Mouse (Mus musculus) spleen, embryonic (tissue): ENCODE data around the gene Tpd52l2.

Experiments used
- CTCF ChIA-PET: fragments of 350-600 bp; sonication (Branson Sonifier 250); formaldehyde crosslinking; loops from one replicate; lab custom pipeline; 2022; lab: Charles Lee

Tpd52l2 gene

DNA sequence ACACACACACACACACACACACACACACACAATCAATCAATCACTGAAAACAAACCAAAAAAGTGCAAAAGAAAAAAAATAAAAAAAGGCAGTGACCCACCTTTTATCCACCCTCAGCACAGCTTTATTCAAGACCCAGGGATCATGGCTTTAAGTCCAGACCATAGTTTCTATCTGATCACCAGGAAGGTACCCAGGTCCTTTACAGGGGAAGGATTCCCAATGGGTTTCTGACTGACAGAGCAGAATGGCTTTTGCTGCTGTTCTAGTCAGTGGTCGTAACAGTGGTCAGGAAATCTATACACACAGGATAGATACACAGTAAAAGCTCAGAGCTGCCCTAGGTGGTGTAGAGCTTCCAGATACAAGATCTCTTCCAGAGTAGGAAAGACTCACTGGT, 11.2 kb upstream of the Tpd52l2 start:
- CTCF ChIA-PET, result no interaction called here

DNA sequence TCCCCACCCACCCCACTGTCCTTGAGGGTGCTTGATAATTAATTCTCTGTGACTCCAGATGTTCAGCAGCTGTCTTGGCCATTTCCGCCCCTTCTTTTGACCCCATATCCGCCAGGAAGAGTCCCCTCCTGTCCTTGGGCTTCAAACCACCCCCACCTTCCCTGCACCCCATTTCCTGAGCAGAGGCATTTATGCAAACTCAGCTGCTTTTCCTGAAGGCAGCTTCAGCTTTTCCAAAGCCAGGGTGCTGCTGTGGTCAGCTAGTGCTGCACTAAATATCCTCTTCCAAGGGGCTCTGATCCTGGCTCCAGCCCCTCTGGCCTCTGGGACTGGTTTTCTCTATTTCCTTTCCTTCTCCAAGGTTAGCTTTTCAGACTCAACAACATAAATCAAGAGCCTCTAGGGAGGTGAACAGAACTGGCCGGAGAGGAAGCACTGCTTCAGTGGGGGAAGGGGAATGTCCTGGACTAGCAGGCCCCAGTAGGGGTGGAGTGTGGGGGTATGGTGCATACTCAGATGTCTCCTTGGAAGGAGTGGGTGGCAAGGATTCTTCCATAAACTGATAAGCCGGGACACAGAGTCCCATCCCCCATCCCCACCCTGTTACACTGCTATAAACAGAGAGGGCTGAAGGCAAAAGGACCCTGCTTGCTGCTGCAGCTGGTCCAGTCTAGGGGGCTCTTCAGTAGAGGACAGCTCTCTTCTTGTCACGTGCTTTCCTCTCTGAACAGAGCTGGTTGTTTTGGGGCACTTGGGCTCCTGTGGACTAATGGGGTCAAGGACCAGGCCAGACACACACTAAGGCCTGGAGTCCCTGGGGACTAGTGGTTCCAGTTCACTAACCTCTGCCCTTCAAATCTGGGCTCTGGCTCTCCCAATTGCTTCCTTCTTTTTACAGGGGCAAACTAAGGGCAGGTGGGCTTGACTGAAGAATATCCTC, 9.3 kb upstream of the Tpd52l2 start:
- CTCF ChIA-PET, result no interaction called here

GRCm38 (mm10) chr2:181491432-181492205, 5.3 kb upstream of the Tpd52l2 start:
- CTCF ChIA-PET, result no interaction called here

GRCm38 (mm10) chr2:181492206-181492605, 4.7 kb upstream of the Tpd52l2 start:
- CTCF ChIA-PET, result no interaction called here

GRCm38 (mm10) chr2:181493156-181493927, 3.6 kb upstream of the Tpd52l2 start, which contains the start of gene Abhd16b:
Gene Abhd16b, plus strand, starts transcription at chr2:181493206.
- CTCF ChIA-PET, result interaction anchor here (0.5 to 1.1 kb wide), 3 partner anchors 8 to 349 kb away, joined by 3 read pairs; partner anchors contain the start of gene Zbtb46

DNA sequence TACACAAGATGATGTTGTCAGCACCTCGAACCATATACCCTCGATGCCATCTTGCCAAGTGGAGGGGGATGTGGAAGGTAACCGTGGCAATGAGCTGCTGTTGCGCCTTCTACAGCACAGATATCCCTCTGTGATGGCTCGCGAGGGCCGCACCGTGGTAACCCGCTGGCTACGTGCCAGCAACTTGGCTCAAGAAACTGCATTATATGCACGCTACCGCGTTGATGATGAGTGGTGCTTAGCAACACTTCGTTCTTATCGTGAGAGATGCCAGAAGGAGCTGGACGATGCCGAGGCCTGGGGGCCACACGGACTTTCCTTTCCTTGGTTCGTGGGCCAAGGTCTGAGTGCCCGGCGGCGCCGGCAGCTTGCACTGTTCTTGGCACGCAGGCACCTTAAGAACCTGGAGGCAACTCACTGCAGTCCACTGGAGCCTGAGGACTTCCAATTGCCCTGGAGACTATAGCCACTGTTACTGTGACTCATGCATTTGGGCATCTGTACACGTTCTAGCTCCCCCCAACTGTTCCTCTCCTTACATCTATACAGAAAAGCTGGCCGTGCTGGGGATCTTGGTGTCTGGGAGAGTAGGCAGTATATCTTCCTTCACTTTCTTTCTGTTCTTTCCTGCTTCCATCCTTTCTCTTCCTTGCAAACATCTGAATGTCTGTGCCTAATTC, 2.5 kb upstream of the Tpd52l2 start:
- CTCF ChIA-PET, result interaction anchor here (0.5 to 1.3 kb wide), 3 partner anchors 10 to 28 kb away, joined by 3 to 5 read pairs (median 3); no protein-coding TSS in a partner anchor

GRCm38 (mm10) chr2:181495845-181496244, 1.1 kb upstream of the Tpd52l2 start:
- CTCF ChIA-PET, result interaction anchor here (0.9 kb wide), 1 partner anchor 15 kb away, joined by 3 read pairs; no protein-coding TSS in a partner anchor

- CTCF ChIA-PET, result interaction anchor here (0.9 kb wide), 1 partner anchor 15 kb away, joined by 3 read pairs; no protein-coding TSS in a partner anchor
These were observed 661 bp upstream of the Tpd52l2 start for GRCm38 (mm10) chr2:181496281-181496680.

DNA sequence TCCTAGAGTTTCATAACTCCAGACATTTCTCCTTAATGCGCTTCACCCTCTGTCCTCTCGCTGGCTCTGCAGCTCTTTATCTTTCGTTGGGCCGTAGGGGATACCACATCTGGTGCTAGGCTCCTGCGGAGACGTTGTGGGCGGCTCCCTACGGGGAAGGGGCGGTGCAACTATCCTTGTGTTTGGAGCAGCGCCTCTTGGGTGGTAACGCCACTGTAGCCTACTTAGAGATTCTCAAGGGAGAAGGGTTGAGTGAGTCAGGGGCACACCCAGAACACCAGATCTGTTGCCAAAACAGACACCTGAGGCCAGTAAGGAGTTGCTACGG, 570 bp downstream of the Tpd52l2 start:
- CTCF ChIA-PET, result no interaction called here

GRCm38 (mm10) chr2:181498644-181499043, 1.7 kb downstream of the Tpd52l2 start:
- CTCF ChIA-PET, result interaction anchor here (0.6 kb wide), 1 partner anchor 284 kb away, joined by 3 read pairs; no protein-coding TSS in a partner anchor

DNA sequence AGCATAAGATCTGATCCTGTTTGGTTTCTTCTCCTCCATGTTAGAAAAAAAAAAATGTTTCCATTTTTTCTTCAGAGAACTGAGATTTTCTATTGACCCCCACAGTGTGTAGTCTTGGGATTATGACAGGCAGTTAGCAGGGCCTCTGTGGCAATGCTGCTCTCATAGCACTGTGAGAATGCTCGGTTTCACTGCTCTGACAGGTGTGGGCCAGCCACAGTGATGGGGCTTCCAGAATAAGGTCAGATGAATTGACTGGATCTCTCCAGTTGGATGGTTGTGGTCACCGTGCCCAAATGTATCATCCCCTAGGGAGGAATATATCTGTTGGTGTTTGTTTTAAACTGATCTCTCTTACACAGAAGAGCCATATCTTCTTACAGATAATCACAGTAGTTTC, 12.2 kb downstream of the Tpd52l2 start:
- CTCF ChIA-PET, result interaction anchor here (1.1 kb wide), 1 partner anchor 11 kb away, joined by 6 read pairs; no protein-coding TSS in a partner anchor

GRCm38 (mm10) chr2:181511231-181511630, 14.3 kb downstream of the Tpd52l2 start:
- CTCF ChIA-PET, result interaction anchor here (0.6 to 1.3 kb wide), 3 partner anchors 15 to 82 kb away, joined by 3 read pairs; no protein-coding TSS in a partner anchor

DNA sequence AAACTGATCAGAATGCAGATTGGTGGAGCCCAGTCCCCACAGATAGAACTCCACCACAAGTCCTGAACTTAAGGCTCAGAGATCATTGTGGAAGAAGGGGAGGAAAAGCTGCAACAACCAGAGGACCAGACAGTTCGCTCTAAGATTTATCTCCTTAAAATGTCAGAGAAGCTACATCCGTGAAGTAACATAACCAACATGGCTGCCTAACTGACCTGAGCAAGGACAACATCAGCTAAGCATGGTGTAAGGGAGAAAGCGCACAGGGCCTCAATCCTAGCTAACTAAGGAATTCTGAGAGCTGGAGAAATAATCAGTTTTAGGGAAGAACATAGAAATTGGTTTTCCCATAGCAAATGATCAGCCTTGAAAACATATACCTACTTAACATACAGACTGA, 22.3 kb downstream of the Tpd52l2 start:
- CTCF ChIA-PET, result interaction anchor here (0.7 to 0.8 kb wide), 2 partner anchors 10 to 20 kb away, joined by 3 to 6 read pairs; no protein-coding TSS in a partner anchor

GRCm38 (mm10) chr2:181520118-181520935, 23.4 kb downstream of the Tpd52l2 start, which contains the start of gene Dnajc5:
Gene Dnajc5, plus strand, starts transcription at chr2:181520485.
- CTCF ChIA-PET, result interaction anchor here (0.8 kb wide), 1 partner anchor 11 kb away, joined by 6 read pairs; no protein-coding TSS in a partner anchor

GRCm38 (mm10) chr2:181520936-181521227, 23.9 kb downstream of the Tpd52l2 start:
- CTCF ChIA-PET, result no interaction called here

DNA sequence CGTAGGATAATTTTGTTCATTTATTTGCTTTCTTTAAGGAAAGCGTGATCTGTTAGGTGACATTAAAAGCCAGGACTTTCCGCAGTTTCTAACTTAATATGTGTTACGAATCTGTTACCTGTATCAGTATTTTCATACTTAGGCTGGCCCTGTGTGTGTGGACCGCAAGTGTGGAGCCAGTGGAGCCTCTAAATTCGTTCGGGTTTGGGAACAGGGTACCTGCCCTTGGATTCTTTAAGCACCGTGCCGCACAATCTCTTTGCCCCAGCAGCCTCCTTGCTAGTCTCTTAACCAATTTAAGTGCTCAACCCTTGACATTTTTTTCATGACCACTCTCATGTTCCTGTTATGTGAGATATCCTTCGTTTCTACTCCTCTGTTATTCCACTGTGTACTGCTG, 24.5 kb downstream of the Tpd52l2 start:
- CTCF ChIA-PET, result no interaction called here

GRCm38 (mm10) chr2:181522811-181523210, 25.9 kb downstream of the Tpd52l2 start:
- CTCF ChIA-PET, result interaction anchor here (0.6 to 1.2 kb wide), 3 partner anchors 10 to 93 kb away, joined by 3 to 4 read pairs (median 3); no protein-coding TSS in a partner anchor

GRCm38 (mm10) chr2:181525526-181525925, 28.6 kb downstream of the Tpd52l2 start:
- CTCF ChIA-PET, result no interaction called here

GRCm38 (mm10) chr2:181529076-181529475, 32.1 kb downstream of the Tpd52l2 start:
- CTCF ChIA-PET, result no interaction called here
